In genomic region chr8:45557936-45558335, GRCm38 (mm10) we compare ENCODE assay signal across 13 mouse cellular contexts. TPM values are rescaled to one million over a fixed set of nuclear protein-coding genes. Genes with fewer than 3 reads are reported as not detected.
DNase-seq lines count a peak whose midpoint lies in the region; ATAC-seq lines count a peak whose summit lies in the region.
"Had no signal": no experiment of that assay in that cellular context is flagged by ENCODE, and none has a peak within 500 bp of the region (broad histone marks: within the 10 kb centered on the region; RNA-seq: fewer than 3 reads in every experiment).

No protein-coding gene starts in this region.

- 35% methylated on average over 3 of the region's 3 CpGs for WGBS in embryonic facial prominence, embryonic 11.5 days
- WGBS in hindbrain, embryonic 15.5 days, result 12% methylated on average over 3 of the region's 3 CpGs
- 26% methylated on average over 3 of the region's 3 CpGs for WGBS in neural tube, embryonic 11.5 days

- no peak overlapping the region for H3K4me3 ChIP-seq in embryonic facial prominence, embryonic 11.5 days (ENCODE audit: low read depth, low read length)
- H3K4me3 ChIP-seq in hindbrain, embryonic 15.5 days, result no peak overlapping the region
- no peak overlapping the region for H3K4me3 ChIP-seq in neural tube, embryonic 11.5 days (ENCODE audit: low read depth, low read length)
- H3K4me3 ChIP-seq: heart, embryonic 10.5 days had no signal

- no peaks in the 10 kb centered on the region for H3K9me3 ChIP-seq in embryonic facial prominence, embryonic 11.5 days (replicated peaks; ENCODE audit: control insufficient read depth, low read length)
- no peaks in the 10 kb centered on the region for H3K9me3 ChIP-seq in hindbrain, embryonic 15.5 days
- no peaks in the 10 kb centered on the region for H3K9me3 ChIP-seq in neural tube, embryonic 11.5 days (ENCODE audit: control insufficient read depth, low read length)
- H3K9me3 ChIP-seq: heart, embryonic 10.5 days had no signal

- H3K9ac ChIP-seq in embryonic facial prominence, embryonic 11.5 days (replicated peaks; ENCODE audit: low read length), result no peak overlapping the region
- no peak overlapping the region for H3K9ac ChIP-seq in hindbrain, embryonic 15.5 days
- no peak overlapping the region for H3K9ac ChIP-seq in neural tube, embryonic 11.5 days (ENCODE audit: low read length)

- DNase-seq in embryo, embryonic 10 days (ENCODE audit: low spot score), result peak; percentile 35
- no peak for DNase-seq in embryo, embryonic 9.5 days (ENCODE audit: extremely low spot score)
- DNase-seq in embryonic facial prominence, embryonic 11.5 days (ENCODE audit: low spot score), result no peak
- peak; percentile 63 for DNase-seq in neural tube, embryonic 11.5 days (ENCODE audit: low spot score)
- DNase-seq in kidney, postnatal 14 days, result no peak
- DNase-seq in frontal cortex, postnatal 25 days (ENCODE audit: low spot score in 2 of 2), result no peak
- DNase-seq: B cell, adult 2 months; kidney, adult 18-20 months had no signal

- peak; percentile 86 for ATAC-seq in embryonic facial prominence, embryonic 11.5 days (replicated peaks; ENCODE audit: insufficient number of reproducible peaks, low FRiP score, low TSS enrichment, low read depth)
- peak; percentile 89 for ATAC-seq in hindbrain, embryonic 15.5 days (ENCODE audit: low FRiP score, low read depth)
- ATAC-seq in neural tube, embryonic 11.5 days (ENCODE audit: insufficient read depth, low FRiP score, low TSS enrichment), result peak; percentile 88
- no peak for ATAC-seq in erythroblast, adult 5-6 weeks (replicated peaks; ENCODE audit: low FRiP score, poor library complexity, severe bottlenecking)
- ATAC-seq: Patski had no signal

- H3K4me1 ChIP-seq in embryonic facial prominence, embryonic 11.5 days (ENCODE audit: control insufficient read depth, insufficient read depth, low read length), result no peaks in the 10 kb centered on the region
- peaks cover 8% of the 10 kb centered on the region for H3K4me1 ChIP-seq in hindbrain, embryonic 15.5 days (replicated peaks)
- H3K4me1 ChIP-seq in neural tube, embryonic 11.5 days (ENCODE audit: control insufficient read depth, insufficient read depth, low read length), result no peaks in the 10 kb centered on the region

- H3K27me3 ChIP-seq in embryonic facial prominence, embryonic 11.5 days (ENCODE audit: control insufficient read depth, insufficient read depth, low read length), result no peaks in the 10 kb centered on the region
- no peaks in the 10 kb centered on the region for H3K27me3 ChIP-seq in hindbrain, embryonic 15.5 days
- H3K27me3 ChIP-seq in neural tube, embryonic 11.5 days (ENCODE audit: control insufficient read depth, insufficient read depth, low read length), result no peaks in the 10 kb centered on the region
- H3K27me3 ChIP-seq: Patski had no signal

- no peaks in the 10 kb centered on the region for H3K36me3 ChIP-seq in embryonic facial prominence, embryonic 11.5 days (replicated peaks; ENCODE audit: control insufficient read depth, insufficient read depth, low read depth, low read length)
- no peaks in the 10 kb centered on the region for H3K36me3 ChIP-seq in hindbrain, embryonic 15.5 days
- no peaks in the 10 kb centered on the region for H3K36me3 ChIP-seq in neural tube, embryonic 11.5 days (ENCODE audit: control insufficient read depth, insufficient read depth, low read length)
- H3K36me3 ChIP-seq: heart, embryonic 10.5 days had no signal

- H3K27ac ChIP-seq in embryonic facial prominence, embryonic 11.5 days (replicated peaks; ENCODE audit: low read depth, low read length), result no peak overlapping the region
- H3K27ac ChIP-seq in hindbrain, embryonic 15.5 days (replicated peaks), result no peak overlapping the region; the same call in 1 of the 2 replicates
- peak overlapping the region; percentile 44; the same call in 1 of the 2 replicates for H3K27ac ChIP-seq in neural tube, embryonic 11.5 days (ENCODE audit: low read depth, low read length)
- H3K27ac ChIP-seq: heart, embryonic 10.5 days; macrophage had no signal

- H3K4me2 ChIP-seq in embryonic facial prominence, embryonic 11.5 days (ENCODE audit: low read depth, low read length), result no peak overlapping the region
- no peak overlapping the region for H3K4me2 ChIP-seq in hindbrain, embryonic 15.5 days
- no peak overlapping the region for H3K4me2 ChIP-seq in neural tube, embryonic 11.5 days (ENCODE audit: low read depth)

RNA-seq across cellular contexts. Expression of gene Sorbs2, which starts 50.3 kb away (rescaled TPM):
- polyA plus RNA-seq in embryonic facial prominence, embryonic 11.5 days (2014; fragmentation: Nextera tagmentation; extraction: Ambion mirVana), result 23.9 and 26.6 TPM in 2 replicates
- 52.0 and 54.5 TPM in 2 replicates for polyA plus RNA-seq in hindbrain, embryonic 15.5 days (2015; fragmentation: Nextera tagmentation; extraction: Ambion mirVana)
- polyA plus RNA-seq in neural tube, embryonic 11.5 days (2014; fragmentation: Nextera tagmentation; extraction: Ambion mirVana), result 40.9 and 45.2 TPM in 2 replicates
- 0.42 TPM in 1 of 2 replicates, not detected in the other for total RNA-seq in erythroblast, adult 5-6 weeks (2015; ENCODE audit: low replicate concordance)
- total RNA-seq in erythroblast, adult 5-6 weeks (2017; ENCODE audit: low replicate concordance), result 0.09 TPM in 1 of 2 replicates, not detected in the other
- polyA plus RNA-seq: macrophage had no signal

Comparison
In these comparisons a context has a peak if more than half of its experiments do, and no peak if none do; other contexts are left out.
1. DNase-seq: peak in embryo, embryonic 10 days (single experiment) and neural tube, embryonic 11.5 days (single experiment); none in embryo, embryonic 9.5 days (single experiment), embryonic facial prominence, embryonic 11.5 days (single experiment), kidney, postnatal 14 days (single experiment) and frontal cortex, postnatal 25 days (0 of 2).